Mouse (Mus musculus) midbrain, embryonic 16.5 days (tissue): ENCODE measurements around the gene Hnrnpa3. TPM values are rescaled to one million over a fixed set of nuclear protein-coding genes. Genes with fewer than 3 reads are reported as not detected.
"Not testable (repeated sequence)": the region's sequence is repeated elsewhere in the genome, so short reads cannot be mapped to it uniquely, and the experiment has no call there.

Source experiments
- ATAC-seq: fragments of 200-750 bp; cut with Nextera tagmentation; 2 replicates; pipeline ENCODE4 v1.8.0; 2017; ENCODE audit warnings: moderate TSS enrichment
- H3K27ac ChIP-seq: fragments of 300-500 bp; sonication (generic); 2 replicates; pipeline ENCODE4 v1.5.1; 2014; ENCODE audit warnings: mild to moderate bottlenecking, low read length, mixed read lengths
- H3K27me3 ChIP-seq: fragments of 300-500 bp; sonication (generic); 2 replicates; pipeline ENCODE4 v1.6.1; 2014; ENCODE audit warnings: low read depth, low read length, mixed read lengths; ENCODE audit not compliant: control insufficient read depth, insufficient read depth
- H3K36me3 ChIP-seq: fragments of 300-500 bp; sonication (generic); 2 replicates; pipeline ENCODE4 v1.6.1; 2014; ENCODE audit warnings: mild to moderate bottlenecking, low read length, moderate library complexity, mixed read lengths; ENCODE audit not compliant: control insufficient read depth, insufficient read depth
- H3K4me1 ChIP-seq: fragments of 300-500 bp; sonication (generic); 2 replicates; pipeline ENCODE4 v1.6.1; 2014; ENCODE audit warnings: mild to moderate bottlenecking, low read length, mixed read lengths; ENCODE audit not compliant: control insufficient read depth, insufficient read depth
- H3K4me2 ChIP-seq: fragments of 300-500 bp; sonication (generic); 2 replicates; pipeline ENCODE4 v1.6.1; 2014; ENCODE audit warnings: mild to moderate bottlenecking, low read length, mixed read lengths
- H3K4me3 ChIP-seq: fragments of 300-500 bp; sonication (generic); 2 replicates; pipeline ENCODE4 v1.5.1; 2014; ENCODE audit warnings: low read depth, mild to moderate bottlenecking, low read length, moderate library complexity, mixed read lengths
- H3K9ac ChIP-seq: fragments of 300-500 bp; sonication (generic); 2 replicates; pipeline ENCODE4 v1.6.1; 2014; ENCODE audit warnings: low read depth, low read length, mixed read lengths
- H3K9me3 ChIP-seq: fragments of 300-500 bp; sonication (generic); replicated peaks from 2 replicates; pipeline ENCODE4 v1.6.1; 2014; ENCODE audit warnings: mild to moderate bottlenecking, low read length, mixed read lengths; ENCODE audit not compliant: control insufficient read depth, poor library complexity, severe bottlenecking
- WGBS: fragments of 180-500 bp; shearing (Covaris S2); extraction: QIAGEN DNeasy Blood & Tissue Kit; methylation state at CpG from one replicate; pipeline ENCODE4 v1.1.7; 2014; 5-methylcytosine and 5-hydroxymethylcytosine counted together
- polyA plus RNA-seq: library from polyadenylated mRNA; unstranded; fragments of >200 nt; fragmentation: Nextera tagmentation; extraction: Ambion mirVana; gene quantifications from 2 replicates; pipeline ENCODE4 v1.2.1, GENCODE M21; 2015

Gene Hnrnpa3
- polyA plus RNA-seq, 1 experiment from 2014 or later = 169 TPM

DNA sequence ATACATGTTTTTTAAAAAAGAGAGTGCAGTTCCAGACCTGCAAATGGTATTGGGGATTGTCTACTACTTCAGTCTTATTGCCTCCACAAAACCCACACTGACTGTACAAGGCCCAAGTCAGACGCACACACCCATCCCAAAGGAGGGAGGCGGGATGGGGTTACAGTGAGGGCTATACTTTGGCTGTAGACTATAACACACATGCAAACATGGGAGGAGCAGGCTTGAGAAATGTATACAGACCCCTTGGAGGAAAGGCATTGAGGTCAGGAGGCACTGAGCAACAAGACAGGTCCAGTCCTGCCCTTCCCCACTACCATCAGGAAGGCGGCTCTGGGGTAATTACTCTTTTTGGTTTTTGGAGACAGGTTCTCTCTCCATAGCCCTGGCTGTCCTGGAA, 35.9 kb downstream of the Hnrnpa3 start:
- not testable (repeated sequence) for H3K9ac ChIP-seq, H3K27ac ChIP-seq, H3K27me3 ChIP-seq, H3K4me3 ChIP-seq, H3K4me2 ChIP-seq, H3K9me3 ChIP-seq, H3K36me3 ChIP-seq, H3K4me1 ChIP-seq, ATAC-seq
- WGBS = 97% methylated on average over 3 of the region's 3 CpGs

DNA sequence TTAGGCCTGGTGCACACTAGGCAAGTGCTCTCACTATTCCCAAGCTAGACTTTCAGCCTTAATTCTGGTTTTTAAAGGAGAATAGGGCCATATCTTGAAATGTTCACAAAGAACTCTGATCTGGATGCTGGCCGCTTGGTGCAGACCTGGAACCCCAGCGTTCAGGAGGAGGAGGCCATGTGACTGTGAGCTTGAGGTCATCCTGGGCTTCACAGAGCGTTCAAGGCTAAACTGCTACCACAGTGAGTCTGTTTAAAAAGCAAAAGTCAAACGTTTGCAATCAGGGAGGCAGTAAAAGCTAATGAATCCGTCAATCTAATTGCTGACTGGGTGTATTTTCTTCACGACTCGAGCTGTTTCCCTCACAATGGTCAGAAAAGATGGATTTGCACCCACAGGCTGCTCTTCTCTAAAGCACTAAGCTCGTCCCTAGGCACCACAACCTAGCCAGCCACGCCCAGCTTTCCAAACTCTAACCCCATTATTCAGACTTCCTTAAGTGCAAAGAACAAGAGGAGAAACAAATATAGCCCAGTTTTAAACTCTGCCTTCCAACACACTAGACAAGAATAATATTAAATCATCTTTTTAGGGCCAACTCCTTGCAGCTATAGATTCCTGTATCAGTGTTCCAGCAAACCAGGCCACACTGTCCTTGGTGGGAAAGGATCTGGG, 36.8 kb downstream of the Hnrnpa3 start:
- no peaks in the 10 kb centered on the region for H3K27me3 ChIP-seq
- H3K4me2 ChIP-seq = no peak overlapping the region
- H3K36me3 ChIP-seq = no peaks in the 10 kb centered on the region
- H3K9me3 ChIP-seq = no peaks in the 10 kb centered on the region
- no peak overlapping the region for H3K27ac ChIP-seq
- H3K4me3 ChIP-seq = no peak overlapping the region
- H3K4me1 ChIP-seq = no peaks in the 10 kb centered on the region
- H3K9ac ChIP-seq = no peak overlapping the region
- no peak for ATAC-seq
- WGBS = 61% methylated on average over 9 of the region's 9 CpGs

DNA sequence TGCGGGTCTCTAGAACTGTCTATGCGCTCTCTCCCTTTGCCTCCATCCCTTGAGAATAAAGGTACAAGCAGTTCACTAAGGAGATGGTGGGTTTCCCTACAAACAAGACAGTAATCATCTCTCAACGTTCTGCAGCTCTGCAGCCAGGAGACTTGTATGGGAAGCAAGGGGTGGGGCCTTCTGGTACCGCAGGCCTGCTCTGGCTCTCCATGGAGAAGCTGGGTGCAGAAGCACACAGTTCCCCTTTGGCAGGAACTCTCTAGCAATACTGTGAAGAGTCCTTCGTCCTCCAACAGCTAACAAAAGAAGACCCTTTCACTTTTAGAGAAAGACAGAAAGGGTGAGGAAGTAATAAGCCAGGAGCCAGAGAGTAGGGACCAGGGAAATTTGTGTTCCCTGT, 37.3 kb downstream of the Hnrnpa3 start:
- Histone ChIP-seq H3K4me1 (no peaks in the 10 kb centered on the region), H3K4me3 (no peak overlapping the region), H3K36me3 (no peaks in the 10 kb centered on the region), H3K27ac (no peak overlapping the region), H3K9me3 (no peaks in the 10 kb centered on the region), H3K4me2 (no peak overlapping the region), H3K9ac (no peak overlapping the region), H3K27me3 (no peaks in the 10 kb centered on the region)
- no peak for ATAC-seq
- WGBS = 69% methylated on average over 5 of the region's 5 CpGs

DNA sequence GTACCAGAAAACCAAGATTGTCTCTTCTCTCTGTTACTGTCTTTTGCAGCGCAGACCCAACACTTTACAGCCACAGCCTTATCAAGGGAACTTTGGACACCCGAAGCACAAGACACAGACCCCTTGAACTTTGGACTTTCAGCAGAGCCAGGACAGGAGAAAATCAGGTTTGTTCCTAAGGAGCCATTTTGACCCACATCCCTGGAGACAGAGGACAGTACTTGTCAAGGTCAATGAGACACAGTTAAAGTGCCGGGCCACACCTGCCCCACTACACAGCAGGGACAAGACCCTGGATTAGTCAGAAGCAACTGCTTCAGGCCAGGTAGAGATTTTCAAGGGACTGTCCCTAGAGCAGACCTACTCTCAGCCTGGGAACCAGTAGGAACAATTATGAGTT, 38.2 kb downstream of the Hnrnpa3 start:
- no peaks in the 10 kb centered on the region for H3K4me1 ChIP-seq
- H3K4me3 ChIP-seq = no peak overlapping the region
- H3K36me3 ChIP-seq = no peaks in the 10 kb centered on the region
- H3K27me3 ChIP-seq = no peaks in the 10 kb centered on the region
- 79% methylated on average over 3 of the region's 3 CpGs for WGBS
- no peak overlapping the region for H3K9ac ChIP-seq
- no peaks in the 10 kb centered on the region for H3K9me3 ChIP-seq
- ATAC-seq = no peak
- no peak overlapping the region for H3K4me2 ChIP-seq
- no peak overlapping the region for H3K27ac ChIP-seq

DNA sequence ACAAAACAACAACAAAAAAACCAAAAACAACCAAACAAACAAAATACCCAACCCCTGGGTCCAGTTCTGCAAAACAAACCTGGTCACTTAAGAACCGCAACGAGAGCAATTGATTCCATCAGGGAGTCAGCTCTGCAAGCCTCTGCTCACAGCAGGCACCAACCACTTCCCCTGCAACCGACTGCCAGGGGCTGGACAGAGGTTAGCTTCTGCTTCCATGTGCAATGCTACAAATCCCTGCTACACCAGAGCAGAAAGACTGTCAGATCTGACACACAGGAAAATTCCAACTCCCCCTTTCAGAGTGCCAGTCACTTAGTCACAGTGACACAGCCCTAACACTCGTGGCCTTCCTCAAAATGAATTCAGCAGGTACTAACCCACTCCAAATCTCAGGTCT, 38.9 kb downstream of the Hnrnpa3 start:
- H3K4me3 ChIP-seq = no peak overlapping the region
- no peak overlapping the region for H3K4me2 ChIP-seq
- H3K36me3 ChIP-seq = no peaks in the 10 kb centered on the region
- no peaks in the 10 kb centered on the region for H3K27me3 ChIP-seq
- H3K9me3 ChIP-seq = no peaks in the 10 kb centered on the region
- 32% methylated on average over 4 of the region's 4 CpGs for WGBS
- 0 out of 2 replicates have a peak, but pooled peaks cover 1% of the 10 kb centered on the region for H3K4me1 ChIP-seq
- ATAC-seq = no peak
- H3K9ac ChIP-seq = no peak overlapping the region
- H3K27ac ChIP-seq = no peak overlapping the region

DNA sequence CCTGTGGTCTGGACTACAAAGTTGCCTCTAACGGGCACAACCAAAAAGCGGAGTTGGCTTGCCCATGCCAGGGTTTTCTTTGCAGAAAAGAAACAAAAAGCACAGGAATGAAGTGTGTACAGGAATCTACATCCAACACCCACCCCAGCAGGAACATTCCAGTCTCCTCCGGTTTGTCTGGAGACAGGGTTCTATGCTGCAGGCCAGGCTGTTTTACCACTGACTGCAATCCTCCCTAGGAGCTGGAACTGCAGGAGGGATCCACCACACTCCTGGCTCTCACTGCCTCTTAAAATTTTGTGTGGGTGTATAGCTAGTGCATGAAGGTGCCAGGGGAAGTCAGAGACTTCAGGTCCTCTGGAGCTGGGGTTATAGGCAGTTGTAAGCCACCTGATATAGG, 39.8 kb downstream of the Hnrnpa3 start:
- Histone ChIP-seq H3K4me3 (no peak overlapping the region), H3K27me3 (no peaks in the 10 kb centered on the region), H3K27ac (no peak overlapping the region), H3K36me3 (no peaks in the 10 kb centered on the region), H3K9me3 (no peaks in the 10 kb centered on the region), H3K9ac (no peak overlapping the region), H3K4me2 (no peak overlapping the region), H3K4me1 (peaks cover 5% of the 10 kb centered on the region; the same call in 1 of the 2 replicates)
- 91% methylated on average over 3 of the region's 3 CpGs for WGBS
- ATAC-seq = no peak

DNA sequence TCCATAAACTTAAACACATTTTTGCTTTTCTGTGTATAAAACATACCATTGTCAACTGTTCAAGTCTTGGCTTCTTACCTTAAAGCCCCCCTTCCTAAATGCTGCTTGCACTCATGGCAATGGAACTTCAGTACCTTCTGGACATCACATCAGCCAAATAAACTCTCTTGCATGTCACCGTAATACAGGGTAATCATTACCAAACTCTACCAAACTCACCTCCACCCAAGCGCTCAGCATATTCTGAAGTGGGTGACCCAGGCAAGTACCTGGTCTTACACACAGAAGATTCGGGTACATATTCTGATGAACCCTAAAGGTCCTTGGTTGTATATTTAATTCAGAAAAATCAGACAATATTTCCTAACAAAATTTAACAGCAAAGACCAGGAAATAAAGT, 41.5 kb downstream of the Hnrnpa3 start:
- peaks cover 5% of the 10 kb centered on the region; the same call in 1 of the 2 replicates for H3K27me3 ChIP-seq
- no peaks in the 10 kb centered on the region for H3K9me3 ChIP-seq
- H3K4me3 ChIP-seq = no peak overlapping the region
- no peak overlapping the region for H3K9ac ChIP-seq
- H3K4me1 ChIP-seq = peaks cover 9% of the 10 kb centered on the region; the same call in 1 of the 2 replicates
- over 99% methylated on average over 3 of the region's 3 CpGs for WGBS
- H3K36me3 ChIP-seq = no peaks in the 10 kb centered on the region
- no peak overlapping the region for H3K4me2 ChIP-seq
- no peak for ATAC-seq
- H3K27ac ChIP-seq = no peak overlapping the region

DNA sequence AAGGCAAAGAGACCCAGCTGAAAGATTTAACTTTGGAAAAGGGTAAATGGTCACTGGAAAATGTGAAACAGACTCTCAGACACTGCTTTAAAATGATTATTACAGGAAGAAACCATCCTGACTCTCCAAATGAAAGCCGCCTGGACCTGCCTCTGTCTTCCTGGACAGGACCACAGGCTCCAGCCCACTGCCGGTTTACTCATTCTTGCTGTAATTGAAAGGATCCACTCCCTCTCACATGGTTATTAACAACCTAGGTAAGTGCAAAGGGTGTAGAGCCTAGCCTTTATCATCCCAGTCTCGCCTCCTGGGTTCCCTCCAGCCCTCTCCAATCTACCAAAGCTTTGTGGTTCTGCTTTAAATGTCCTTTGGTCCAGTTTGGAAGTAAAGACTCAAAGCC, 42.1 kb downstream of the Hnrnpa3 start:
- WGBS = 71% methylated on average over 3 of the region's 3 CpGs
- no peak overlapping the region for H3K4me3 ChIP-seq
- peaks cover 5% of the 10 kb centered on the region; the same call in 1 of the 2 replicates for H3K27me3 ChIP-seq
- no peak overlapping the region for H3K27ac ChIP-seq
- H3K4me1 ChIP-seq = peaks cover 9% of the 10 kb centered on the region; the same call in 1 of the 2 replicates
- H3K36me3 ChIP-seq = no peaks in the 10 kb centered on the region
- H3K4me2 ChIP-seq = no peak overlapping the region
- H3K9ac ChIP-seq = no peak overlapping the region
- no peak for ATAC-seq
- H3K9me3 ChIP-seq = no peaks in the 10 kb centered on the region

DNA sequence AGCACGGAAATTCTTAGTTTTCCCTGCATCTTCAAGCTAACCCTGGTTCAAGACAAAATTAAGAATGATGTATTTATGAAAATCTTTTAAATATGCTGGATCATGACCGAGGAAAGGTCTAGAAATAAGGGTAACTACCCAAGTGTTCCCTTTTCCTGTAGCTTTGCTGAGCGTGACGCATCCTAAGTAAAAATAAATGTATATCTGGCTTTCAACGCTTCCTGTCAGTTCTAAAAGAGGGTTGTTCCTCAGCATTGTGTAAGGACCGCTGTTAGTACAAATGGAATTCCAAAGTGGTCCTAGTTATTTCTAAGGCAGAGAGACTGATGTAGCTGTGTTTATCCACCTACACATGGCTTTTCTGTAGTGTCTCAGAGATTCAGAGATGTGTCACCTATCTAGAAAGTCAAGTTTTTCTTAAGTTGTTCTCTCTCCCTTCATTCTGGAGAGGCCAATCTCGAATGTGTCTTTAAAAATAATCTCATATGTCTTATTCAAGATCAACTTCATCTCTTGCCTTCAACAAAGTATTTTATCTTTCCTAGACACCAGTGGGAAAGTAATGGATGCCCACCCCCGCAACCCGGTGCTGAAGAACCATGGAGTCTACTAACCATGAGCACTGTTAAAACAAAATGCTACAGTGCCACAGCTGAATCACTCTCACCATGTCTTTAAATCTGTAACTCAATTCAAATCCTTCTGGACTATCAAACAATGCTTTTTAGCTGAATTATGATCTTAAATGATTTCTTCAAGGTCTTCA, 42.9 kb downstream of the Hnrnpa3 start:
- Histone ChIP-seq H3K4me3 (no peak overlapping the region), H3K4me2 (no peak overlapping the region), H3K27me3 (peaks cover 5% of the 10 kb centered on the region; the same call in 1 of the 2 replicates), H3K9me3 (no peaks in the 10 kb centered on the region), H3K27ac (no peak overlapping the region), H3K36me3 (no peaks in the 10 kb centered on the region), H3K4me1 (peaks cover 9% of the 10 kb centered on the region; the same call in 1 of the 2 replicates), H3K9ac (no peak overlapping the region)
- no peak for ATAC-seq
- WGBS = 88% methylated on average over 9 of the region's 9 CpGs
